Mouse (Mus musculus) midbrain, embryonic 10.5 days (tissue): ENCODE measurements around the gene Itga1. TPM values are rescaled to one million over a fixed set of nuclear protein-coding genes. Genes with fewer than 3 reads are reported as not detected.

Experiments used
- DNase-seq: peaks from one replicate; pipeline ENCODE4 v3.0.0-alpha.2; 2017; ENCODE audit warnings: low spot score
- H3K27ac ChIP-seq: fragments of 300-500 bp; sonication (generic); replicated peaks from 2 replicates; pipeline ENCODE4 v1.5.1; 2016; ENCODE audit warnings: mild to moderate bottlenecking
- H3K27me3 ChIP-seq: fragments of 300-500 bp; sonication (generic); 2 replicates; pipeline ENCODE4 v1.6.1; 2016; ENCODE audit warnings: low read depth, mild to moderate bottlenecking; ENCODE audit not compliant: poor library complexity, severe bottlenecking
- H3K36me3 ChIP-seq: fragments of 300-500 bp; sonication (generic); 2 replicates; pipeline ENCODE4 v1.6.1; 2016; ENCODE audit warnings: mild to moderate bottlenecking, moderate library complexity
- H3K4me1 ChIP-seq: fragments of 300-500 bp; sonication (generic); 2 replicates; pipeline ENCODE4 v1.6.1; 2016
- H3K4me3 ChIP-seq: fragments of 300-500 bp; sonication (generic); 2 replicates; pipeline ENCODE4 v1.5.1; 2016; ENCODE audit warnings: mild to moderate bottlenecking, moderate library complexity
- H3K9me3 ChIP-seq: fragments of 300-500 bp; sonication (generic); replicated peaks from 2 replicates; pipeline ENCODE4 v1.6.1; 2016; ENCODE audit warnings: mild to moderate bottlenecking
- WGBS: fragments of 180-500 bp; shearing (Covaris S2); methylation state at CpG from one replicate; pipeline ENCODE4 v1.1.7; 2016; 5-methylcytosine and 5-hydroxymethylcytosine counted together
- polyA plus RNA-seq: library from polyadenylated mRNA; unstranded; fragments of >200 nt; fragmentation: Nextera tagmentation; extraction: Ambion mirVana; gene quantifications from 2 replicates; pipeline ENCODE4 v1.2.1, GENCODE M21; 2016

Gene Itga1
- polyA plus RNA-seq, 1 experiment from 2014 or later: 3.9 TPM

DNA sequence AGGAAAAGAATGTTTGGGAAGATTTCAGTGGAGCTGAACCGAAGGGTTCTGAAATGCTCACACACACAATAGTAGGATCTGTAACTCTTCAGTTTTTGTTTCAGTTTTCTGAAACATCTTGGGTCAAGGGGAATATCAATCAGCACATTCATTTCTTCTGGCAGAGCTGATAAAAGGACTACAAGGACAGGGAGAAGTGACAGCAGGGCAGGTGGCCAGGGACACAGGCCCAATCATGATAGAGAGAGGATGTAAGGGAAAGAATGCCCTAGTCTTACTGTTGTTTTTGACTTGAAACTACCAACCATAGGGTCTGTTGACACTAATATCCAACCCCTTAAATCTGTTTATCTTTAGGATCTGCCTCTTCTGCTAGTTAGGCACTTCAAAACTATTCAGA is 22.8 kb upstream of the Itga1 start:
- Histone ChIP-seq H3K27ac (no peak overlapping the region), H3K4me1 (no peaks in the 10 kb centered on the region), H3K27me3 (no peaks in the 10 kb centered on the region), H3K36me3 (no peaks in the 10 kb centered on the region), H3K9me3 (no peaks in the 10 kb centered on the region), H3K4me3 (no peak overlapping the region)
- DNase-seq: no peak
- WGBS: 85% methylated on average over 1 of the region's 1 CpGs

DNA sequence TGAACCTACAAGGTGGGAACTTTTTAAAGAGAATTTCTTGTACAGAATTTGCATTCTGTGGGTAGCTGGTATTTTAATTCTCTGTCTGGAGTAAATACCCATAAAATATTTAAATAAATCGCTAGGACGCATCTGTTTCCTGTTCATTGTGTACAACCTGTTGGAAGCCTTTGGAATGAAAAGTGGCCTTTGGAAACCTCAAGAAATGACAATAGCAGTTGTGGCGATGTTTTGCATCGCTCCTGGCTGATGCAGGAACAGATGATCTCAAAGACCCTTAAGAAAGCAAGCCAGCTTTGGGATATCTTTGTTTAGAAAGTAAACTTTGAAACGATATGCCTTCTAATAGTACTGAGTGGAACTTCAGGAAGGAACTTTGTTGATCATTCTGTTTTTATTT is 17.0 kb upstream of the Itga1 start:
- Histone ChIP-seq H3K9me3 (no peaks in the 10 kb centered on the region), H3K36me3 (no peaks in the 10 kb centered on the region), H3K27ac (no peak overlapping the region), H3K4me1 (no peaks in the 10 kb centered on the region), H3K4me3 (no peak overlapping the region), H3K27me3 (no peaks in the 10 kb centered on the region)
- DNase-seq: no peak
- WGBS: 65% methylated on average over 5 of the region's 5 CpGs

DNA sequence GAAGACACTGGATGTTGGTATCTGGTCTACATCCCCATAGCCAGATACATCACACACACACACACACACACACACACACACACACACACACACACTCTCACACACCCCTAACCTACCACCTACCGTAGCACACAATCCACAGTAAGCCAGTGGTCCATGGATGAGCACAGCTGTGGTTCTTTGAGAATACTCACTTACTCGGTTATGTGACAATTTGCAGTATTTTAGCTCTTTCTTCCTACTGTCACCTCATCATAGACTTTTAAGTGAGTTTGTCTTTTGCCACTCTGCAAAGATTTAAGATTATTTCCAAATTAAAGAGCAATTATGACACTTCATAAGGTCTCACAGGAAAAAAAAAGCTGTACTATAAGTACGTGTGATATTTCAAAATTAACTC is 16.4 kb upstream of the Itga1 start:
- no peak overlapping the region for H3K4me3 ChIP-seq
- H3K27me3 ChIP-seq: no peaks in the 10 kb centered on the region
- 86% methylated on average over 3 of the region's 3 CpGs for WGBS
- no peak for DNase-seq
- no peaks in the 10 kb centered on the region for H3K4me1 ChIP-seq
- H3K27ac ChIP-seq: no peak overlapping the region
- no peaks in the 10 kb centered on the region for H3K9me3 ChIP-seq
- no peaks in the 10 kb centered on the region for H3K36me3 ChIP-seq

DNA sequence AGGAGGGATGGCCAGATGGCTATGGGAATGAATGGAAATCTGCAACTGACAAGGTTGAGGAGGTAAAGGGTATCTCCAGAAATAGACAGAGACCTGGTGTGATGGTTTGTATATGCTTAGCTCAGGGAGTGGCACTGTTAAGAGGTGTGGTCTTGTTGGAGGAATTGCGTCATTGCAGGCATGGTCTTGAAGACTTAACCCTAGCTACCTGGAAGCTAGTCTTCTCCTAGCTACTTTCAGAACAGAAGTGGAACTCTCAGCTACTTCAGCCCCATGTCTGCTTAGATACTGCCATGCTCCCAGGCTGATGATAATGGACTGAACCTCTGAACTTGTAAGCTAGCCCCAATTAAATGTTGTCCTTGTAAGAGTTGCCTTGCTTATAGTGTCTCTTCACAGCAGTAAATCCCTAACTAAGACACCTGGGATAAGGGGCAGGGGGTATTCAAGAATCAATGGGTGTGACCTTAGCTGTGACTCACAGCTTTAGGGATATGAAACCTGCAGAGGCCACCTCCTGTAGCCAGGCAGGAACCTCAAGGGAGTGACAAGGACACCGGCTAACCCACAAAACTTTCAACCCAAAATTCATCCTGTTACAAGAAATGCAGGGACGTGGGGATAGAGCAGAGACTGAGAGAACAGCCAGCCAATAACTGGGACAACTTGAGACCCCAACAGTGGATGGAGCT is 15.3 kb upstream of the Itga1 start:
- Histone ChIP-seq H3K36me3 (no peaks in the 10 kb centered on the region), H3K4me3 (no peak overlapping the region), H3K27ac (no peak overlapping the region), H3K9me3 (no peaks in the 10 kb centered on the region), H3K27me3 (no peaks in the 10 kb centered on the region), H3K4me1 (no peaks in the 10 kb centered on the region)
- no peak for DNase-seq
- WGBS: 84% methylated on average over 3 of the region's 3 CpGs

DNA sequence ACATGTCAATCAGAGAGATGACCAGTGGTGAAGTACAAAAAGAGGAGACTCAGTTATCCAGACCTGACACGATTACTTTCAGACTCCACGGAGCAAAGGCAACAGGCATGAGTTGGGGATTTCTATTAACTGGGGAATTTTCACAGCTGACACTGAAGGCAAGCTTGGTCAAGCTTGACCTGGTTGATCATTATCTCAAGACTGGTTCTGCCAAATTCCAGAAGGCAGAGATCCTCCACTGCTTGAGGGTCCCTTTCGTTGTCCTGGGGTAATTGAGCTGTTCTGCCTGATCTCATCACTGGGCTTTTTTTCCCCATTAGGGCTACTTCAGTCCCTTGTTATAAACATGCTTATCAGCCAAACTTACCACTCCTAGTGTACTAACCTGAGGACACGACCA is 7.9 kb upstream of the Itga1 start:
- no peaks in the 10 kb centered on the region for H3K27me3 ChIP-seq
- no peaks in the 10 kb centered on the region for H3K9me3 ChIP-seq
- no peaks in the 10 kb centered on the region for H3K4me1 ChIP-seq
- 83% methylated on average over 4 of the region's 4 CpGs for WGBS
- no peak overlapping the region for H3K4me3 ChIP-seq
- no peak overlapping the region for H3K27ac ChIP-seq
- no peak for DNase-seq
- no peaks in the 10 kb centered on the region for H3K36me3 ChIP-seq

DNA sequence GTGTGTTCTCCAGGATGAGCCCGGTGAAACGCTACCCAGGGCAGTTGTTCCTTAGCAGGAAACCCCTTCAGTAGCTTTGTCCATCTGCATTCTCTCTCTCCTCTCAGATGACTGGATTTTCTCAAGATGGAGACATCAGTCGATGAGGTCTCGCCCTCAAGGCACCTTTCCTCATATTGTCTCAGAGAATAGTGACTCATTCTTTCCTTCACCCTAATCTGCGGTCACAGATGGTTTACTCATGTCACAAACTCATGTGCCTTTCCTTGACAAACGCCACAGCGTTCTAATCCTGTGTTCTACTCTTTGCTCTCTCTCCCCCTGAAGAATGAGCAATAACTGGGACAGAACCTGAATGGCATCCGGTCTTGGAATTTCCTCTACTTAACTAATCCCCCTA is 5.7 kb upstream of the Itga1 start:
- Histone ChIP-seq H3K4me1 (no peaks in the 10 kb centered on the region), H3K27ac (no peak overlapping the region), H3K36me3 (no peaks in the 10 kb centered on the region), H3K27me3 (peaks cover 16% of the 10 kb centered on the region), H3K9me3 (no peaks in the 10 kb centered on the region), H3K4me3 (no peak overlapping the region)
- DNase-seq: no peak
- WGBS: 87% methylated on average over 8 of the region's 8 CpGs

DNA sequence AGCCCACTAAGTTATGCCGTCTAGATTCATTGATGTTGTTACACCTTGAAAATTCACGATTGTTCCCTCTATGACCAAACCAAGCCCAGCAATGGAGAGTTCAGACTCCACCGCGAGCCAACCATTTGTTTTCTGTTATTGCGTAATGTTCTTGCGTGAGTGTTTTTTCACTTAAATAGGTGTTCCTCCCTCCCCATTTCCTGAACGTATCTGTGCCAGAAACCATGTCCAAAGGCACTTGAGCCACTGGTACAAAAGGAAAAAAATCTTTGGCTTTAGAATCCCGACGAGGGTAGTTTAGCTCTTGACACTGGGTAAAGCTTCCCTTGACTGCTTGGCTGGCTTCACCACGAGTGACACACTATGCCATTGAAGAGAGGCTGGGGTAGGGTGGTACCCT is 4.4 kb upstream of the Itga1 start:
- 88% methylated on average over 10 of the region's 10 CpGs for WGBS
- H3K4me3 ChIP-seq: no peak overlapping the region
- H3K27ac ChIP-seq: no peak overlapping the region
- no peak for DNase-seq
- no peaks in the 10 kb centered on the region for H3K36me3 ChIP-seq
- H3K9me3 ChIP-seq: no peaks in the 10 kb centered on the region
- peaks cover 8% of the 10 kb centered on the region for H3K4me1 ChIP-seq
- H3K27me3 ChIP-seq: peaks cover 28% of the 10 kb centered on the region

DNA sequence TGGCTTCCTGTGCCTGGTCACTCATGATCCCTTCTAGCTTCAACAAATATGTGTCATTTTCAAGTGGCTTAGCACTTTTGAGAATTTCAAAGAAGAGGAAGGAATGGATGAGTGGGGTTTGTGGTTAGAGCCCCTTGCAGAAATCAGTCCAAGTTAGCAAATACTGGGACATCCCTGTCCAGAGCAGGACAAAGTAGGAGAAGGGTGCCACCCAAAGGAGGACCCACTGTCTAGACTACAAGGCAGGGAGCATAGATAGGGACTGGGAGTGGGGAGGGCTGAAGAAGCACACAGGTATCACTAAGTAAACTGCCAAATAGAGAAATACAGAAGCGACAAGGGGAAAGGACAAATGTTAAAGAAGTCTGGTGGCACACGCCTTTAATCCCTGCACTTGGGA is 990 bp upstream of the Itga1 start:
- no peak for DNase-seq
- peaks cover 54% of the 10 kb centered on the region for H3K27me3 ChIP-seq
- H3K27ac ChIP-seq: no peak overlapping the region
- 93% methylated on average over 2 of the region's 2 CpGs for WGBS
- H3K4me3 ChIP-seq: no peak overlapping the region
- H3K4me1 ChIP-seq: peaks cover 11% of the 10 kb centered on the region
- H3K9me3 ChIP-seq: no peaks in the 10 kb centered on the region
- no peaks in the 10 kb centered on the region for H3K36me3 ChIP-seq

DNA sequence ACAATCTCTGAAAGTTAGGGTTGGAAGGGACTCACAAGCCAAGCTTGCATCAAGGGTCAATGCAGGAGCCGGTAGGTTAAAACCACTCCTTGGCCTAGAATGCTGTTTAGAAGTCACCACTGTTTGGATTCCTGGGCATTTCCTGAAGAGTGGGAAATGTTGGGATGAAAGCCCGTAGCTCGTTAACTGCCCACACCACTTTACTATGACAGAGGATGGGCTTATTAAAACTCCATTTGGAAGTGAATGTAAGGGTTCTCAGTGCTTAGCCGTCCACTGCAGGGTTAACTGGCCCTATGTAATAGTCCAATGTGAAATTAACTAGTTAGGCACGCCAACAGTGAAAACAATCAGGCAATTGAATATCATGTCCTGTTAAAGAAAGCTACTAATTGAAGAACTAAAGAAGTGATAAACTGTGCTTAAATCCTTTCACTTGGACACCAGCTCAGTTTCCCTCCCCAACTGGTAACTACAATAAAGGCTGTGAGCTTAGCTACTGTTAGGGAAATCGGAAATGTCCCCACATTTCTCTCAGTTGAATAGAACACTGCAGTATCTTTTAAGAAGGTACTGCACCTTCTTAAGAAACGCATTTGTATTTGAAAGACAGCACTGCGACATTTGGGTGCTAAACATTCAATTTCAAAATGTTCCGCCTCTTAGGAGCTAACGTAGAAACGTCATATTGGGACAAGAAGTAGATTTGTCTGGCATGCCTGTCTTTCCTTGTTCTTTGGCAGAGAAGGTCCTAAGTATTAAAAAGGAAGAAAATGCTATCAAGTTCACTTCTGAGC is 1.2 kb downstream of the Itga1 start:
- Histone ChIP-seq H3K27ac (no peak overlapping the region), H3K27me3 (peaks cover 54% of the 10 kb centered on the region), H3K36me3 (no peaks in the 10 kb centered on the region), H3K9me3 (no peaks in the 10 kb centered on the region), H3K4me3 (peak overlapping the region; percentile 59; the same call in 1 of the 2 replicates), H3K4me1 (peaks cover 16% of the 10 kb centered on the region)
- DNase-seq: no peak
- WGBS: 29% methylated on average over 11 of the region's 11 CpGs

DNA sequence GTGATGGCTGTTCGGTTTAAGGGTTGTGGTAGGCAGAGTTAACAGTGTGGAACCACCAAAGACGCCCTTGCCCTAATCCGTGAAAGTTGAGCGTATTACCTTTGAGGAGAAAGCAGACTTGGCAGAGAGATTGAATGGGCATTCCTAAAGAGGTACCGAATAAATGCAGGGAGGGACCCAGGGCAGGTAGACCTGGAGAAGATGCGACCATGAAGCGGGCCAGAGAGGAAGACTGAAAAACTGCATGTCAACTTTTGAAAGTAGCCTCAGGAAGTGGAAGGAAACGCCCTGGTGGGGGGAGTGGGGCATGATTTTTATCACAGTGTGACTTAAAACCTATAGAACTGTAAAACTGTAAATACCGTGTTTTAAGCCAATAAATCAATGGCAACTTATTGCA is 2.4 kb downstream of the Itga1 start:
- no peaks in the 10 kb centered on the region for H3K9me3 ChIP-seq
- H3K27me3 ChIP-seq: peaks cover 54% of the 10 kb centered on the region
- peaks cover 16% of the 10 kb centered on the region for H3K4me1 ChIP-seq
- 85% methylated on average over 9 of the region's 9 CpGs for WGBS
- DNase-seq: no peak
- no peaks in the 10 kb centered on the region for H3K36me3 ChIP-seq
- H3K27ac ChIP-seq: no peak overlapping the region
- H3K4me3 ChIP-seq: no peak overlapping the region

DNA sequence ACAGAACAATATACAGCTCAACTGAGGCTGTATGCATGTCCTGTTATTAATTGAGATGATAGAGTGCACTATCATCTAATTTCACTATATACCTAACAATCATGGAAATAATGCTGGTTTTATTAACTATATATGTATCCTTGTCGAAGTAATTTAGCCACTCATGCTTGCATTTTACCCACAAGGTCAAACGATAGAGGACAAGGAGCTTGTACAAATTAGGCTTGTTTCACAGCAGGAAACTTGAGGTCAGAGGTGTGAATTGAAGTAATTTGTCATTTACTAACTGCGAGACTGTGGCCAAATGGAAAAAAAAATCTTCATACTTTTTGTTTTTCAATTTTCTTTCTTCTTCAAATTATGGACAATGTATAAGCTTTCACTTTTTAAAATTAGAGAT is 3.5 kb downstream of the Itga1 start:
- Histone ChIP-seq H3K9me3 (no peaks in the 10 kb centered on the region), H3K27me3 (peaks cover 45% of the 10 kb centered on the region), H3K4me1 (peaks cover 16% of the 10 kb centered on the region), H3K36me3 (no peaks in the 10 kb centered on the region), H3K4me3 (no peak overlapping the region), H3K27ac (no peak overlapping the region)
- DNase-seq: no peak
- WGBS: 90% methylated on average over 3 of the region's 3 CpGs

DNA sequence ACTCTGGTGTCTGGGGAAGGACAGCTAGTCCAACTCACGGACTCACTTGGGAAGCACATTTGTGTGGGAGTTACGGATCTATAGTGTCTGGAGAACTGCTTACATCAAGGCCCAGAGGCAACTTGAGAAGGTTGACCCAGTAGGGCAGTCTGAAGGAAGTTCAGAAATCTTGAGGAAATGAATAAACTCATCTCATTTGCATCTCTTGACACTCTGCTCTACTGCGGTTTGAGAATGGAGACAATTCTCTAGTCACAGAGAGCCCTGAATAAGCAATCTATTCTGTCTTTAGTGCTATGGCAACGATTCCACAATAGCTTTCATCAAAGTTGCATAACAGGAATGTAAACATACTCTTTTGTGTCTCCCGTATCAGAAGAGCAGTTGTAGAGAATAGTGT is 4.8 kb downstream of the Itga1 start:
- no peaks in the 10 kb centered on the region for H3K9me3 ChIP-seq
- H3K36me3 ChIP-seq: no peaks in the 10 kb centered on the region
- WGBS: 72% methylated on average over 5 of the region's 5 CpGs
- DNase-seq: no peak
- H3K4me1 ChIP-seq: peaks cover 12% of the 10 kb centered on the region
- no peak overlapping the region for H3K4me3 ChIP-seq
- no peak overlapping the region for H3K27ac ChIP-seq
- H3K27me3 ChIP-seq: peaks cover 33% of the 10 kb centered on the region

DNA sequence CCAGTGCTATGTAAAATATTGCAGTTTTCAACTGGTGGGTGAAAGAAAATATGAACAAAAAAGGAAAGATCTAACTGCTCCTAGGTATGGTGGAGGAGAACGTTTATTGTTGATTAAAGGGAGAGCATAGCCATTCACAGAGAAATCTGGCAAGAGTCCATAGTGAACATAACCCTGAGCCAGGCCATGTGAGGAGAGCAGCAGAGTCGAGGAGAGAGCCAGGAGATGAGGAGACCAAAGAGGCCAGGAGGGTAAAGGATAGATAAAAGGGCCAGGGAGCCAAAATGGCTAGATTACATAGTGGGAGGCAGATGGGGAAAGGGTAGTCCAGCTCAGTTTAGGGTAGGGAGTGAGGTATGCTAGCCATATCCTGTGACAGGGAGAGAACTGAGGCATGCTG is 5.5 kb downstream of the Itga1 start:
- no peak overlapping the region for H3K27ac ChIP-seq
- H3K9me3 ChIP-seq: no peaks in the 10 kb centered on the region
- WGBS: 73% methylated on average over 2 of the region's 2 CpGs
- H3K4me1 ChIP-seq: peaks cover 8% of the 10 kb centered on the region
- H3K36me3 ChIP-seq: no peaks in the 10 kb centered on the region
- no peak overlapping the region for H3K4me3 ChIP-seq
- H3K27me3 ChIP-seq: peaks cover 27% of the 10 kb centered on the region
- DNase-seq: no peak
